Mouse (Mus musculus): Measurements from ENCODE around the gene Ccdc66.

Ccdc66 gene

GRCm38 (mm10) chr14:27507894-27508643 lies at the start of gene Ccdc66:
Gene Ccdc66 (minus strand): TSS chr14:27508460.
- DNase-seq (ENCODE audit: low spot score): peak; percentile 98

DNA sequence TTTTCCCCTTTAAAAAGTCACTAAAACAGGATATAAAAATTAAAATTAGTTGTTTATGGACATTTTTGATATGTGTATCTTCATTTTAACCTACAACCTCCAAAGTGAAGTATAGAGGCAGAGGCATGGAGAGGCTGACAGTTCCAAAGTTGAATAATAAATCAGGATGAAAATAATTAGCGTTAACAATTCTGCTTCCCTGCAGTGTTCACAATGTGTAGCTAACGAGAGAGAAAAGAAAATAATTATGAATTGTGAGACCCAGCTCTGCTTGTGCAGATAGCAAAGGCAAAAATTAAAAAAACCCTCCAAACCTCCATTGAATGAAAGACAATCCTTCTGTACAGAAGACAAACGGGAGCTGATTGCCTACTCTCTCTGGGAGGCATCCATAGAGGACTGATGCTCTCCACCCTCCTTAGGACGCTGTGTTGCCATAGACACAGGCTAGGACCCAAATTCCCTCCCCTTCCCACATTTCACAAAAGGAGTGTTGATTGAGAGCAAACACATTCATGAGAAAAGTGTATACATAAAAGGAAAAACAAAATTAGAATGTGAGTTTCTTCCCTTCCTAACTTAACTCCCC lies 35.7 kb upstream of the Ccdc66 start:
- DNase-seq (ENCODE audit: low spot score): no peak

- DNase-seq (ENCODE audit: low spot score): no peak
Observed at GRCm38 (mm10) chr14:27536441-27536840, 28.2 kb upstream of the Ccdc66 start.

DNA sequence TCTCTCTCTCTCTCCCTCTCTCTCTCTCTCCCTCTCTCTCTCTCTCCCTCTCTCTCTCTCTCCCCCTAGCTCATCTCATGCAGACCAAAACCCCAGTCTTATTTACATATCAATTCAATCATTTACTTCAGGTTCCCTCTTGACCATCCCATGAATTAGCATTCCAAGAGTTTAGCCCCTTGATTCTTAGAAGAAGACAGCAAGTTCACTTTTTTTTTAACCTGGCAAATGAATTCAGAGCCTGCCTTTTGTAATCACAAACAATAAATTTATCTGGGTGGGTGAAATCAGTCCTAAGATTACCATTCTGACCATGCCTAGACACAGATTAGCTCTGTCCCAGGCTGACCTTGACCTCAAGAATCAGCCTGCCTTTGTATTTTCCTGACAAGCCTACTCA lies 16.3 kb upstream of the Ccdc66 start:
- DNase-seq (ENCODE audit: low spot score): no peak

GRCm38 (mm10) chr14:27508644-27509301 lies 513 bp upstream of the Ccdc66 start:
- no peak for DNase-seq (ENCODE audit: low spot score)

GRCm38 (mm10) chr14:27501096-27501495 lies 7.2 kb downstream of the Ccdc66 start:
- DNase-seq (ENCODE audit: low spot score): no peak

DNA sequence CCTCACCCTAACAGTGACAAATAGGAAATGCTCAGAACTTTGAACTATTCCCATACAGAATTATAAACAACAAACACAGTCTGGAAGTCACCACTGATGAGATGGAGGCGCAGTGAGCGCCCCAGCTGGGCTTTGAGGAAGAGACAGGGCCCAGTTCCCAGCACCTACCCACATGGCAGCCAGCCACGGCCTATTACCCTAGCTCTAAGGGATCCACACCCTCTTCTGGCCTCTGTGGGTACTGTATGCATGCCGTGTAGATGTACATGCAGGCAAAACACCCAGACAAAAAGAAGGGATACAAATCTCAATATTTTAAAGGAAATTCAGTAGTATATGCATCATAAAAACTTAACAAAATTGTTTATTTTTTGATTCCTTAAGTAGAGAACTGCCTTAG lies 14.7 kb downstream of the Ccdc66 start:
- peak; percentile 50 for DNase-seq (ENCODE audit: low spot score)

- DNase-seq (ENCODE audit: low spot score): no peak
Observed at GRCm38 (mm10) chr14:27491399-27491798, 16.9 kb downstream of the Ccdc66 start.

GRCm38 (mm10) chr14:27446963-27447362 lies 61.3 kb downstream of the Ccdc66 start:
- DNase-seq (ENCODE audit: low spot score): no peak

DNA sequence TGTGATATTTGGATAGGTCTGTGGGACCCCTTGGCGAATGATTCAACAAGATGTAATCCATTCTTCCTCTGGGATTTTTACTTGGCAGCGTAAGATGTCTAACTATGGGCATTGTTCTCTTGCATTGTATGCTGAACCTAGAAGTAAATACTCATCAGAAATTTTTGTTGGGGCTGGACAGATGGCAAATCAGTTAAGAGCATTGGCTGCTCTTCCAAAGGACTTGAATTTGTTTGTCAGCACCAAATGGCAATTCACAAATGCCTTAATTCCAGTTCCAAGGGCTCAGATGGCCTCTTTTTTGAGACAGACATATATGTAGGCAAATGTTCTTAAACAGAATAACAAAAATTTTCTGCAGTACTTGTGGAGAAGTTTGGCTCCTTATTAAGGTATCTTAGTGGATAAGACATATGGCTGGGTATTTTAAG lies 63.4 kb downstream of the Ccdc66 start:
- no peak for DNase-seq (ENCODE audit: low spot score)

- DNase-seq (ENCODE audit: low spot score): no peak
Observed at GRCm38 (mm10) chr14:27440921-27441320, 67.3 kb downstream of the Ccdc66 start.

DNA sequence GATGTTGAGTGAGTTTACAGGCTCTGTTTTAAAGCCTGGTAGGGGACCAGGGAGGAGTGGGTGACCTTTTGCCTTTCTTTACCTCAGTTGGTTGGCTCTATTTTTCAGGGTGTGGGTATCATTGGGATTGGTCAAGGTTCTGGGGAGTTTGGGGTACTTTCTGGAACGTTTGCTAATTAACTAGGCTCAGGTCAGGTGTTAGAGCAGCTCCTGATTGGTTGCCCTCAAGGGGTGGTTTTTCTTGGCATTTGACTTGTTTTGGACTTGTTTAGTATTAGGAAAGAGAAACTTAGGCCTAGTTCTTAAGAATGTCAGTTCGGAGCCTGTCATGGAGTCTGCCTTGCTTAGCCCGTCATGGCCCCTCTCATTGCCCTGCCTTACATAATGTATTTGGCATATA lies 71.4 kb downstream of the Ccdc66 start:
- DNase-seq (ENCODE audit: low spot score): no peak

DNA sequence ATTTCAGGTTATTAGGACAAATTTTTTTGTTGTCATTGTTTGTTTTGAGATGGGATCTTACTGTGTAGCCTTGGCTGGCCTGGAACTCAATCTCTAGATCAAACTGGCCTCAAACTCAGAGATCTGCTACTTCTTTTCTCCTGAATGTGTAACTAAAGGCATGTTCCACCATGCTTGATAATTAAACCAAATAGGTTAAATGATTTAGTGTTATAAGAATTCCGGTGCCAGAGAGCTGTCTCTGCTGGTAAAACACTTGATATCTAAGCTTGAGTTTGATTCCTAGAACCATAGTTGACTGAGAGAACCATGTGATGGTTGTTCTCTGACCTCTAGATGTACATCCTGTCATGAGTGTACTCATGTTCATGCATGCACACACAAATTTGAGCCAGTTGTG lies 72.1 kb downstream of the Ccdc66 start:
- no peak for DNase-seq (ENCODE audit: low spot score)

GRCm38 (mm10) chr14:27432064-27432463 lies 76.2 kb downstream of the Ccdc66 start:
- no peak for DNase-seq (ENCODE audit: low spot score)
